Mouse (Mus musculus): ENCODE data around the gene Pth2.

GRCm38 (mm10) chr7:45185921-45186320, 5.1 kb downstream of the Pth2 start:
- TF ChIP-seq CTCF (IDR thresholded peaks at IDR 0.05; ENCODE audit: control insufficient read depth, insufficient read depth, insufficient replicate concordance, low read depth, low read length) (no peak), POLR2A (IDR thresholded peaks at IDR 0.05; ENCODE audit: control insufficient read depth, low read depth, low read length) (no peak)

All from testis, adult 2 months (tissue).